Mouse (Mus musculus) neural tube, embryonic 15.5 days (tissue): ENCODE results near the gene Arhgap40. TPM values are rescaled to one million over a fixed set of nuclear protein-coding genes. Genes with fewer than 3 reads are reported as not detected.

Source experiments
- ATAC-seq: fragments of 200-750 bp; cut with Nextera tagmentation; 2 replicates; pipeline ENCODE4 v1.8.0; 2017; ENCODE audit warnings: mild to moderate bottlenecking, moderate TSS enrichment, moderate library complexity; ENCODE audit not compliant: low FRiP score
- H3K27ac ChIP-seq: fragments of 300-500 bp; sonication (generic); replicated peaks from 2 replicates; pipeline ENCODE4 v1.5.1; 2015; ENCODE audit warnings: mild to moderate bottlenecking, inconsistent platforms
- H3K27me3 ChIP-seq: fragments of 300-500 bp; sonication (generic); replicated peaks from 2 replicates; pipeline ENCODE4 v1.6.1; 2015; ENCODE audit warnings: inconsistent platforms
- H3K36me3 ChIP-seq: fragments of 300-500 bp; sonication (generic); 2 replicates; pipeline ENCODE4 v1.6.1; 2015; ENCODE audit warnings: inconsistent platforms
- H3K4me1 ChIP-seq: fragments of 300-500 bp; sonication (generic); 2 replicates; pipeline ENCODE4 v1.6.1; 2015; ENCODE audit warnings: inconsistent platforms
- H3K4me2 ChIP-seq: fragments of 300-500 bp; sonication (generic); 2 replicates; pipeline ENCODE4 v1.6.1; 2015; ENCODE audit warnings: inconsistent platforms, mild to moderate bottlenecking, moderate library complexity
- H3K4me3 ChIP-seq: fragments of 300-500 bp; sonication (generic); replicated peaks from 2 replicates; pipeline ENCODE4 v1.5.1; 2015; ENCODE audit warnings: mild to moderate bottlenecking, inconsistent platforms
- H3K9ac ChIP-seq: fragments of 300-500 bp; sonication (generic); replicated peaks from 2 replicates; pipeline ENCODE4 v1.6.1; 2015; ENCODE audit warnings: mild to moderate bottlenecking, inconsistent platforms
- H3K9me3 ChIP-seq: fragments of 300-500 bp; sonication (generic); replicated peaks from 2 replicates; pipeline ENCODE4 v1.6.1; 2016; ENCODE audit warnings: inconsistent platforms
- WGBS: fragments of 180-500 bp; shearing (Covaris S2); methylation state at CpG from one replicate; pipeline ENCODE4 v1.1.7; 2015; ENCODE audit warnings: mixed read lengths; 5-methylcytosine and 5-hydroxymethylcytosine counted together
- polyA plus RNA-seq: library from polyadenylated mRNA; unstranded; fragments of >200 nt; fragmentation: Nextera tagmentation; extraction: Ambion mirVana; gene quantifications from 2 replicates; pipeline ENCODE4 v1.2.1, GENCODE M21; 2015

The Arhgap40 gene
- polyA plus RNA-seq = 0.75 and 1.2 TPM in 2 replicates

- H3K4me1 ChIP-seq = no peaks in the 10 kb centered on the region
- H3K27me3 ChIP-seq = no peaks in the 10 kb centered on the region
- no peak within 1 kb of the TSS for H3K4me2 ChIP-seq
- H3K4me3 ChIP-seq = no peak within 1 kb of the TSS
- WGBS = 89% methylated on average over 10 of the region's 10 CpGs
- no peak within 1 kb of the TSS for H3K27ac ChIP-seq
- H3K9ac ChIP-seq = no peak within 1 kb of the TSS
- H3K36me3 ChIP-seq = no peaks in the 10 kb centered on the region
- no peak for ATAC-seq
- no peaks in the 10 kb centered on the region for H3K9me3 ChIP-seq
Observed at GRCm38 (mm10) chr2:158512528-158512927, at the start of gene Arhgap40. Arhgap40 (plus strand) TSS chr2:158512796.

- Histone ChIP-seq H3K27me3 (no peaks in the 10 kb centered on the region), H3K9ac (no peak overlapping the region), H3K4me1 (no peaks in the 10 kb centered on the region), H3K4me2 (no peak overlapping the region), H3K9me3 (no peaks in the 10 kb centered on the region), H3K4me3 (no peak overlapping the region), H3K36me3 (peaks cover 54% of the 10 kb centered on the region), H3K27ac (no peak overlapping the region)
- ATAC-seq = no peak
- WGBS = 92% methylated on average over 1 of the region's 1 CpGs
Observed at GRCm38 (mm10) chr2:158474159-158474558, 38.4 kb upstream of the Arhgap40 start.

GRCm38 (mm10) chr2:158477640-158478039 lies 35.0 kb upstream of the Arhgap40 start:
- Histone ChIP-seq H3K27ac (no peak overlapping the region), H3K9me3 (no peaks in the 10 kb centered on the region), H3K4me2 (no peak overlapping the region), H3K9ac (no peak overlapping the region), H3K36me3 (peaks cover 76% of the 10 kb centered on the region), H3K4me1 (no peaks in the 10 kb centered on the region), H3K27me3 (no peaks in the 10 kb centered on the region), H3K4me3 (no peak overlapping the region)
- WGBS = 77% methylated on average over 3 of the region's 3 CpGs
- no peak for ATAC-seq

- 81% methylated on average over 5 of the region's 5 CpGs for WGBS
- ATAC-seq = no peak
Observed at GRCm38 (mm10) chr2:158498457-158498856, 14.1 kb upstream of the Arhgap40 start.

GRCm38 (mm10) chr2:158501836-158502812 lies 10.5 kb upstream of the Arhgap40 start, which contains the start of gene Adig:
Adig (plus strand) TSS chr2:158502612.
- H3K4me2 ChIP-seq = no peak within 1 kb of the TSS
- no peaks in the 10 kb centered on the region for H3K9me3 ChIP-seq
- WGBS = 77% methylated on average over 11 of the region's 11 CpGs
- ATAC-seq = no peak
- no peak within 1 kb of the TSS for H3K27ac ChIP-seq
- H3K9ac ChIP-seq = no peak within 1 kb of the TSS
- no peaks in the 10 kb centered on the region for H3K27me3 ChIP-seq
- peaks cover 17% of the 10 kb centered on the region for H3K36me3 ChIP-seq
- no peak within 1 kb of the TSS for H3K4me3 ChIP-seq
- no peaks in the 10 kb centered on the region for H3K4me1 ChIP-seq

More at GRCm38 (mm10) chr2:158498457-158498856, 14.1 kb upstream of the Arhgap40 start:
- Histone ChIP-seq H3K4me1 (no peaks in the 10 kb centered on the region), H3K36me3 (peaks cover 49% of the 10 kb centered on the region), H3K27me3 (no peaks in the 10 kb centered on the region), H3K9me3 (no peaks in the 10 kb centered on the region), H3K27ac (no peak overlapping the region), H3K4me2 (no peak overlapping the region), H3K9ac (no peak overlapping the region), H3K4me3 (no peak overlapping the region)

- no peak overlapping the region for H3K4me3 ChIP-seq
- no peak for ATAC-seq
- no peaks in the 10 kb centered on the region for H3K9me3 ChIP-seq
- no peak overlapping the region for H3K9ac ChIP-seq
- no peak overlapping the region for H3K27ac ChIP-seq
- no peaks in the 10 kb centered on the region for H3K4me1 ChIP-seq
- no peak overlapping the region for H3K4me2 ChIP-seq
- peaks cover 6% of the 10 kb centered on the region; the same call in 1 of the 2 replicates for H3K36me3 ChIP-seq
- H3K27me3 ChIP-seq = no peaks in the 10 kb centered on the region
- 87% methylated on average over 7 of the region's 7 CpGs for WGBS
Observed at GRCm38 (mm10) chr2:158503226-158503625, 9.4 kb upstream of the Arhgap40 start.

- peaks cover 3% of the 10 kb centered on the region; the same call in 1 of the 2 replicates for H3K36me3 ChIP-seq
- WGBS = 83% methylated on average over 4 of the region's 4 CpGs
- H3K27ac ChIP-seq = no peak overlapping the region
- H3K4me2 ChIP-seq = no peak overlapping the region
- ATAC-seq = no peak
- H3K9ac ChIP-seq = no peak overlapping the region
- no peaks in the 10 kb centered on the region for H3K9me3 ChIP-seq
- H3K4me1 ChIP-seq = no peaks in the 10 kb centered on the region
- H3K27me3 ChIP-seq = no peaks in the 10 kb centered on the region
- no peak overlapping the region for H3K4me3 ChIP-seq
Observed at GRCm38 (mm10) chr2:158503671-158504070, 8.9 kb upstream of the Arhgap40 start.

- no peaks in the 10 kb centered on the region for H3K27me3 ChIP-seq
- no peak overlapping the region for H3K4me2 ChIP-seq
- no peaks in the 10 kb centered on the region for H3K36me3 ChIP-seq
- 91% methylated on average over 5 of the region's 5 CpGs for WGBS
- H3K4me1 ChIP-seq = no peaks in the 10 kb centered on the region
- no peak for ATAC-seq
- H3K9ac ChIP-seq = no peak overlapping the region
- no peak overlapping the region for H3K27ac ChIP-seq
- H3K9me3 ChIP-seq = no peaks in the 10 kb centered on the region
- H3K4me3 ChIP-seq = no peak overlapping the region
Observed at GRCm38 (mm10) chr2:158506475-158506874, 6.1 kb upstream of the Arhgap40 start.

GRCm38 (mm10) chr2:158507046-158507445 lies 5.5 kb upstream of the Arhgap40 start:
- ATAC-seq = no peak
- no peaks in the 10 kb centered on the region for H3K4me1 ChIP-seq
- H3K9me3 ChIP-seq = no peaks in the 10 kb centered on the region
- H3K4me2 ChIP-seq = no peak overlapping the region
- no peak overlapping the region for H3K9ac ChIP-seq
- H3K27ac ChIP-seq = no peak overlapping the region
- WGBS = 97% methylated on average over 10 of the region's 10 CpGs
- H3K27me3 ChIP-seq = no peaks in the 10 kb centered on the region
- H3K4me3 ChIP-seq = no peak overlapping the region
- H3K36me3 ChIP-seq = no peaks in the 10 kb centered on the region

- no peaks in the 10 kb centered on the region for H3K4me1 ChIP-seq
- WGBS = 72% methylated on average over 6 of the region's 6 CpGs
- H3K36me3 ChIP-seq = no peaks in the 10 kb centered on the region
- no peaks in the 10 kb centered on the region for H3K9me3 ChIP-seq
- H3K4me2 ChIP-seq = no peak overlapping the region
- no peak overlapping the region for H3K9ac ChIP-seq
- no peak for ATAC-seq
- H3K27me3 ChIP-seq = no peaks in the 10 kb centered on the region
- H3K27ac ChIP-seq = no peak overlapping the region
- H3K4me3 ChIP-seq = no peak overlapping the region
Observed at GRCm38 (mm10) chr2:158510665-158511064, 1.9 kb upstream of the Arhgap40 start.

GRCm38 (mm10) chr2:158513821-158514336 lies 1.3 kb downstream of the Arhgap40 start:
- WGBS = 84% methylated on average over 12 of the region's 12 CpGs
- no peaks in the 10 kb centered on the region for H3K36me3 ChIP-seq
- H3K4me1 ChIP-seq = no peaks in the 10 kb centered on the region
- no peaks in the 10 kb centered on the region for H3K9me3 ChIP-seq
- no peak overlapping the region for H3K4me2 ChIP-seq
- no peak for ATAC-seq
- no peak overlapping the region for H3K4me3 ChIP-seq
- no peaks in the 10 kb centered on the region for H3K27me3 ChIP-seq
- no peak overlapping the region for H3K9ac ChIP-seq
- no peak overlapping the region for H3K27ac ChIP-seq

- no peak for ATAC-seq
- H3K27ac ChIP-seq = no peak overlapping the region
- H3K9me3 ChIP-seq = no peaks in the 10 kb centered on the region
- H3K36me3 ChIP-seq = no peaks in the 10 kb centered on the region
- no peak overlapping the region for H3K4me2 ChIP-seq
- no peak overlapping the region for H3K4me3 ChIP-seq
- no peaks in the 10 kb centered on the region for H3K4me1 ChIP-seq
- no peak overlapping the region for H3K9ac ChIP-seq
- 62% methylated on average over 6 of the region's 6 CpGs for WGBS
- no peaks in the 10 kb centered on the region for H3K27me3 ChIP-seq
Observed at GRCm38 (mm10) chr2:158518583-158518982, 6.0 kb downstream of the Arhgap40 start.
